Mouse (Mus musculus): ENCODE data around the gene Katnal1. TPM values are rescaled to one million over a fixed set of nuclear protein-coding genes. Genes with fewer than 3 reads are reported as not detected.

The Katnal1 gene
- polyA plus RNA-seq, 1 experiment from 2014 or later = 12.5 TPM

DNA sequence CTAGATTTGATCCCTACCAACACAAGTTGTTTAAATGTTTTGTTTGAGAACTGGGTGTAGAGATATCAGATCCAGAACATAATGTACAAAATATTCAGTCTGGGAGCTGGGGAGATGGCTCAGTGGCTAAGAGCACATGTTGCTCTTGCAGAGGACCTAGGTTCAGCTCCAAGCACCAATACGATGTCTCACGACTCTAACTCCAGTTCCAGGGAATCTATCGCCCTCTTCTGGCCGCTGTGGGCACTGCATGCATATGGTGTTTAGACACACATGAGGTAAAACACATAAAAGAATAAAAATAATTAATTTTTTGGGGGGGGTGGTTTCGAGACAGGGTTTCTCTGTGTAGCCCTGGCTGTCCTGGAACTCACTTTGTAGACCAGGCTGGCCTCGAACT lies 23.3 kb upstream of the Katnal1 start:
- no peak for ATAC-seq (ENCODE audit: borderline replicate concordance, extremely low read depth, low FRiP score, low TSS enrichment)
- Histone ChIP-seq H3K36me3 (no peaks in the 10 kb centered on the region), H3K27me3 (no peaks in the 10 kb centered on the region), H3K27ac (no peak overlapping the region), H3K4me2 (no peak overlapping the region), H3K9ac (no peak overlapping the region), H3K4me3 (no peak overlapping the region), H3K4me1 (peaks cover 21% of the 10 kb centered on the region), H3K9me3 (no peaks in the 10 kb centered on the region)
- WGBS = 56% methylated on average over 6 of the region's 6 CpGs

DNA sequence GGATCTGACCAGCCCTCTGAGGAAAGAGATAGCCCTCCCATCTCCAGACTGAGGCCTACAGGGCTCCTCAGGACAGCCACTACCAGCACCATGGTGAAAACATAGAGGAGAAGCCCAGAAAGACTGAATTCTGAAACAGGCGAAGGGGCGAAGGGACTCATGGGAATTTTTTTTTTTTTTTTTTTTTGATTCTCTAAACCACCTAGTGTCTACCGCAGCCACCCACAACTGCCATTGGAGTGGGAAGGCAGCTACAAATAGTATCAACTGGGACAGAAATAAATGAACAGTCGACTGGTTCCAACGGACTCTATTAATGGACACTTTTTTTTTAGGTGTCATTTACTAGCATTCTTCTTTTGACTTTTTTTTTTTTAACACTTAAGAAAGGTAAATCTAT lies 22.2 kb upstream of the Katnal1 start:
- H3K9ac ChIP-seq = no peak overlapping the region
- H3K4me3 ChIP-seq = no peak overlapping the region
- peaks cover 21% of the 10 kb centered on the region for H3K4me1 ChIP-seq
- H3K9me3 ChIP-seq = no peaks in the 10 kb centered on the region
- H3K36me3 ChIP-seq = no peaks in the 10 kb centered on the region
- H3K27me3 ChIP-seq = no peaks in the 10 kb centered on the region
- no peak overlapping the region for H3K27ac ChIP-seq
- WGBS = 90% methylated on average over 5 of the region's 5 CpGs
- no peak for ATAC-seq (ENCODE audit: borderline replicate concordance, extremely low read depth, low FRiP score, low TSS enrichment)
- no peak overlapping the region for H3K4me2 ChIP-seq

DNA sequence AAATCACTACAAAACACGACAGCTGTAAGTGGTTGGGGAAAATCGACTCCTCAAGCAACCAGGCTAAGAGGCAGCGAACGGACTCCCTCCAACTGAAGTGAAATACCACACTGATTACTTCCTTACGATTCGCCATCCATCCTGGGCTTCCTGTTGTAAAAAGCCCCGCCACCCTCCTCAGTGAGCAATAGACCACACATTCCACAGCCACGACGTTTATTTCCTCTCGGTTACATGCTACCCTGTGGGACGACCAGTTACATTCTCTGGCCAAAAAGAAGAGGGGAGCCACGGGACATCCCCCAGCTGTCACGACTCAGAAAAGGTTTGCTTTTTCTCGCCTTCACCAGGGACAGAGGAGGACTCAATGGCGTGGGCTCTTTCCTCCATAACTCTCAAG lies 20.9 kb upstream of the Katnal1 start:
- H3K27ac ChIP-seq = peak overlapping the region; percentile 63

DNA sequence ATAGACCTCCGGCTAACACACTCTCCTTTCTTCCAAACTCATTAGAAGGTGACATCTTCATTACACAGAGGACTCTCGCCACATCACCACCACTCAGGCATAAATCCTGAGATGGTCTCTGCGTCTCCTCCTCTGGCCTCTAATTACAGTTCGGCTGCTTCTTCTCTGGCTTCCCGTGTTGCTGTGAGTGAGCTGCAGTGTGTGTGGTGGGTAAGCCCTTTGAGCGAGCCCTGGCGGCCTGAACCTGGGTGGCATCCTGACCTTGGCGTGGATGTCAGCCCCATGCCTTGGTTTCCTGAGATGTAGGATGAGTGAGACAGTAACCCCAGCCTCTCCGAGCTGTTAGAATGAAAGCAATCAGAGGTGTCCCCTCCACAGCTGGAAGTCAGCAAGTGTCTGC lies 19.5 kb upstream of the Katnal1 start:
- Histone ChIP-seq H3K9ac (no peak overlapping the region), H3K27me3 (no peaks in the 10 kb centered on the region), H3K4me1 (peaks cover 15% of the 10 kb centered on the region), H3K27ac (no peak overlapping the region), H3K9me3 (no peaks in the 10 kb centered on the region), H3K36me3 (no peaks in the 10 kb centered on the region), H3K4me2 (no peak overlapping the region), H3K4me3 (no peak overlapping the region)
- ATAC-seq (ENCODE audit: borderline replicate concordance, extremely low read depth, low FRiP score, low TSS enrichment) = no peak
- WGBS = 65% methylated on average over 9 of the region's 9 CpGs

More for the DNA sequence above, 20.9 kb upstream of the Katnal1 start:
- Histone ChIP-seq H3K9ac (no peak overlapping the region), H3K27me3 (no peaks in the 10 kb centered on the region), H3K4me2 (no peak overlapping the region), H3K4me1 (peaks cover 16% of the 10 kb centered on the region), H3K36me3 (no peaks in the 10 kb centered on the region), H3K9me3 (no peaks in the 10 kb centered on the region), H3K4me3 (no peak overlapping the region)
- peak; percentile 66; the same call in 1 of the 2 replicates for ATAC-seq (ENCODE audit: borderline replicate concordance, extremely low read depth, low FRiP score, low TSS enrichment)
- 17% methylated on average over 15 of the region's 15 CpGs for WGBS

DNA sequence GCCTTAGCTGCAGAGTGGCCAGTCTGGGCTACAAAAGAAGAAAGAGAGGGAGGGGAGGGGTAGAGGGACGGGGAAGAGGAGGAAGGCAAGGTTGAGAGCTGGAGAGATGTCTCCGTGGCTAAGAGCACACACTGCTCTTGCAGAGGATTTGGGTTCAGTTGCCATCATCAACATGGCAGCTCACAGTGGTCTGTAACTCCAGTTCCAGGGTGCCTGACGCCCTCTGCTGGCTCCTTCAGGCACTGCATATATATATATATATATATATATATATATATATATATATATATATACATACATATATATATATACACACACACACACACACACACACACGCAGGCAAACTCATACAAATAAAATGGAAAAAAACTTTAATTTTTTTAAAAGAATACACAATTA lies 18.3 kb upstream of the Katnal1 start:
- Histone ChIP-seq H3K4me3 (no peak overlapping the region), H3K9me3 (no peaks in the 10 kb centered on the region), H3K27me3 (no peaks in the 10 kb centered on the region), H3K4me2 (no peak overlapping the region), H3K4me1 (peaks cover 15% of the 10 kb centered on the region), H3K9ac (no peak overlapping the region), H3K27ac (no peak overlapping the region), H3K36me3 (no peaks in the 10 kb centered on the region)
- WGBS = 85% methylated on average over 3 of the region's 4 CpGs
- no peak for ATAC-seq (ENCODE audit: borderline replicate concordance, extremely low read depth, low FRiP score, low TSS enrichment)

DNA sequence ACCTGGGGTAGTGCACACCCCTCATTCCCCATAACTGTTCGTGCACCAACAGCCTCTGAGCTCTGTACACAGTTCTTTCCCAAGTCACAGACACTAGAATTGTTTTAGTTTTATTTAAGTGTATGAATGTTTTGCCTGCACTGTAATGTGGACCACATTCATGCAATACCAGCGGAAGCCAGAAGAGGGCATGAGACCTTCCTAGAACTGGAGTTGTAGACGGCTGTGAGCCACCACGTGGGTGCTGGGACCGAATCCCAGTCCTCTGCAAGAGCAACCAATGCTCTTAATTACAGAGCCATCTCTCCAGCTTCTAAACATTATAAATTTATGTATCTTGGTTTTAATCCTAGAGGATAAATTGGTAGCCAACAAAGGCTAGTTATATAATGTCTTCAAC lies 17.7 kb upstream of the Katnal1 start:
- WGBS = 78% methylated on average over 5 of the region's 5 CpGs
- H3K4me2 ChIP-seq = no peak overlapping the region
- no peak overlapping the region for H3K4me3 ChIP-seq
- H3K27ac ChIP-seq = no peak overlapping the region
- H3K9me3 ChIP-seq = no peaks in the 10 kb centered on the region
- no peak overlapping the region for H3K9ac ChIP-seq
- ATAC-seq (ENCODE audit: borderline replicate concordance, extremely low read depth, low FRiP score, low TSS enrichment) = no peak
- no peaks in the 10 kb centered on the region for H3K27me3 ChIP-seq
- no peaks in the 10 kb centered on the region for H3K36me3 ChIP-seq
- H3K4me1 ChIP-seq = peaks cover 15% of the 10 kb centered on the region

DNA sequence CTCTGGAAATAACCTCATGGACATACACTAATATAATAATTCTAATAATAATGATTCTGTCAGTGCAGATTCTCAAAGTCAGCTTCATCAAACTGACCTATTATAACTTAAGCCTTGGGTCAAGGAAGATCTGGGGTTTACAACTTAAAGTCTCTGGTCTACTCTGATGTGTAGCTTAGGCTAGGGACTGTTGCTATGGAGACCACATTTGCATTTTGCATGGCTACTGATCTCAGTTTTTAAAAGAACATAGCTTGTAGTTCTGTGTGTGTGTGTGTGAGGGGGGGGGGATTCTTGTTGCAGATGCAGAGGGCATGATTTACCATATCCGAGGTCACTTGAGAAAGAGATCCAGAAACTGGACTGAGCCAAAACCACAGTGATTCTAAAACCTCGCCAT lies 16.6 kb upstream of the Katnal1 start:
- no peak overlapping the region for H3K4me3 ChIP-seq
- 81% methylated on average over 2 of the region's 2 CpGs for WGBS
- peaks cover 11% of the 10 kb centered on the region for H3K4me1 ChIP-seq
- H3K27me3 ChIP-seq = no peaks in the 10 kb centered on the region
- H3K36me3 ChIP-seq = no peaks in the 10 kb centered on the region
- H3K9ac ChIP-seq = no peak overlapping the region
- ATAC-seq (ENCODE audit: borderline replicate concordance, extremely low read depth, low FRiP score, low TSS enrichment) = no peak
- H3K4me2 ChIP-seq = no peak overlapping the region
- H3K27ac ChIP-seq = no peak overlapping the region
- no peaks in the 10 kb centered on the region for H3K9me3 ChIP-seq

DNA sequence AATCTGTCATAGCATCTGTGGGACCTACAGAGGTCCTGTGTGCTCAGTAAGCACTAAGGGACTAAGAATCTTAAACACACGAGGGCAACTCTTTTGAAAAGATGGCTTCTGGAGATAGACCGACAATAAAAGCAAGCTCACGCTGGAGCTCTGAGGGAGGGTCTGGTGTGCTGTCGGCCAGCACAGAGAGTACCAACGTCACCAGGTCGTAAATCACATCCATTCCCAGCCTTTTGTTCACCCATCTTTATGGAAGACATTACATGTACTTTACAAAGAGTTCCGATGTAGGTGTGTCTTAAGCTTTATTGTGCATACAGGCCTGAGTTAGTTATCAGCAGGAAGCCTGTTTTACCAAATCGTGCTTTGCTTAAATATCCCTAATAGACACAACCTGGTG lies 14.9 kb upstream of the Katnal1 start:
- Histone ChIP-seq H3K4me2 (no peak overlapping the region), H3K4me3 (no peak overlapping the region), H3K9me3 (no peaks in the 10 kb centered on the region), H3K36me3 (no peaks in the 10 kb centered on the region), H3K27ac (no peak overlapping the region), H3K9ac (no peak overlapping the region), H3K4me1 (no peaks in the 10 kb centered on the region), H3K27me3 (no peaks in the 10 kb centered on the region)
- ATAC-seq (ENCODE audit: borderline replicate concordance, extremely low read depth, low FRiP score, low TSS enrichment) = no peak
- WGBS = 38% methylated on average over 8 of the region's 8 CpGs

DNA sequence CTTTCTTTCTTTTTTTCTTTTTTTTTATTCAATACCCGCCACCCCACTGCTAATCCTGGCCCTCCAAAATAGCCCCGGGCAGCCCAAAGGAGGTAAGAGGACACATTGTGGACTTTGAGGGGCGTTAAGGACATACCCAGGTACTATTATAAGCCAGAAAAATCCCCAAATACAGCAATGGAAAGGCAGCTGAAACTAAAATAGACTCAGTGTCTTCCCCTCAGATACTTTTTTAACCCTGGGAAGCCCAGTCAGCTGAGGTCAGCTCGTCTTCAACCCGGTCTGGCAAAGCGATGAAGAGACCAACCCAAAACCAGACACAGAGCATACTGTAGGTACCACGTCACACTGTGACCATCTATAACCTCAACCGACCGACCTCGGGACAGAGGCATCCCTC lies 14.3 kb upstream of the Katnal1 start:
- WGBS = 82% methylated on average over 10 of the region's 10 CpGs
- Histone ChIP-seq H3K4me2 (no peak overlapping the region), H3K4me1 (no peaks in the 10 kb centered on the region), H3K9me3 (no peaks in the 10 kb centered on the region), H3K9ac (no peak overlapping the region), H3K36me3 (no peaks in the 10 kb centered on the region), H3K27me3 (no peaks in the 10 kb centered on the region), H3K4me3 (no peak overlapping the region), H3K27ac (no peak overlapping the region)
- no peak for ATAC-seq (ENCODE audit: borderline replicate concordance, extremely low read depth, low FRiP score, low TSS enrichment)

DNA sequence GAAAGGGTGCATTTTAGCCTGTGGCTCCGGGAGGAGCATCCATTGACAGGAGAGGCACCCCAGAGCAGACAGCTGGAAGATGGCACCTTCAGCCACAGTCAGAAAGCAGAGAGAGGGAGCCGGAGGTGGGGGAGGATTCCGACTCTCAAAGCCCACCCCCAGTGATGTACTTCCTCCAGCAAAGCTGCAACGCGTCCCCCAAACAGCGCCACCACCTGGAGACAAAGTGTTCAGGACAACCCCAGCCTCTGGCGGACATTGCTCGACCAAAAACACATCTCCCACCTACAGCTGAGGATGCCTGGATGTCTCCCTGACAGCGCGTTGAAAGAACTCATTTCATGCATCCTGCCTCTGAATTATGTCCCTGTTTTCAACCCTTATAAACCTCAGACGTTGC lies 13.8 kb upstream of the Katnal1 start:
- Histone ChIP-seq H3K4me2 (no peak overlapping the region), H3K27me3 (no peaks in the 10 kb centered on the region), H3K4me3 (no peak overlapping the region), H3K9me3 (no peaks in the 10 kb centered on the region), H3K27ac (no peak overlapping the region), H3K9ac (no peak overlapping the region), H3K4me1 (no peaks in the 10 kb centered on the region), H3K36me3 (no peaks in the 10 kb centered on the region)
- WGBS = 73% methylated on average over 11 of the region's 11 CpGs
- no peak for ATAC-seq (ENCODE audit: borderline replicate concordance, extremely low read depth, low FRiP score, low TSS enrichment)

DNA sequence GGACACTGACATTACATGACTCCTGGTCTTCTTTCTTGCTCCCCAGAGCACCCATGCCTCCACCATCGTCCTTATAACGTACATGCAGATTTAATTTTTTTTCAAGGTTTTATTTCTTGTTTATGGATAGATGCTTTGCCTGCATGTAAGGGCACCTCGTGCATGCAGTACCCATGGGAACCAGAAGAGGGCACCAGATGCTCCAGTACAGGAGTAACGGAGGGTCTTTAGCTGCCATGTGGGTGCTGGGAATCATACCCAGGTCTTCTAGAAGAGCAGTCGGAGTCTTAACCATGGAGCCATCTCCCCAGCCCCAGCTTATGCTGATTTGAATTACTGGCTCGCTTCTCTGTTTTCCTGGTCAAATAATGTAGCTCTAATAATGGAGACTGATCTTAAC lies 13.2 kb upstream of the Katnal1 start:
- no peaks in the 10 kb centered on the region for H3K36me3 ChIP-seq
- no peak overlapping the region for H3K4me2 ChIP-seq
- no peak overlapping the region for H3K9ac ChIP-seq
- WGBS = 93% methylated on average over 6 of the region's 6 CpGs
- no peak overlapping the region for H3K4me3 ChIP-seq
- H3K4me1 ChIP-seq = no peaks in the 10 kb centered on the region
- no peak overlapping the region for H3K27ac ChIP-seq
- ATAC-seq (ENCODE audit: borderline replicate concordance, extremely low read depth, low FRiP score, low TSS enrichment) = no peak
- H3K27me3 ChIP-seq = no peaks in the 10 kb centered on the region
- no peaks in the 10 kb centered on the region for H3K9me3 ChIP-seq

DNA sequence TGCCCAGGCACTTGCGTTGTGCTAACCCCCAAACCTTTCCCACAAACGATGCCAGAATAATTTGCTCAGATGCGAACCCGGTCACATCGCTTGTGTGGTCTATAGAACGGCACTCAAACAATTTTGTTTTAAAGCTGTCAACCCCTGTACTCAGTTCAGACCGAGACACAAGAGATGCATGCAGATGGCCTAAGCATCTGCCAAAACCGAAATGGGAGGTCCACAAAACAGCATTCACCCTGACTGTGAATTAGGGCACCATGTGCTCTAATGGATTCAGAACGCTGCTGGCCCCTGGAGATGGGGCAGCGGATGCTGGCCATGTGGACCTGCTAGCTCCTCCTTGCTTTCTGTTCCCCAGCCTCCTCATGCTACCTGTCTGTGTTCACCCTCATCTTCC lies 12.7 kb upstream of the Katnal1 start:
- Histone ChIP-seq H3K4me1 (no peaks in the 10 kb centered on the region), H3K4me3 (no peak overlapping the region), H3K4me2 (no peak overlapping the region), H3K9ac (no peak overlapping the region), H3K27ac (no peak overlapping the region), H3K36me3 (no peaks in the 10 kb centered on the region), H3K9me3 (no peaks in the 10 kb centered on the region), H3K27me3 (no peaks in the 10 kb centered on the region)
- 82% methylated on average over 10 of the region's 10 CpGs for WGBS
- no peak for ATAC-seq (ENCODE audit: borderline replicate concordance, extremely low read depth, low FRiP score, low TSS enrichment)

DNA sequence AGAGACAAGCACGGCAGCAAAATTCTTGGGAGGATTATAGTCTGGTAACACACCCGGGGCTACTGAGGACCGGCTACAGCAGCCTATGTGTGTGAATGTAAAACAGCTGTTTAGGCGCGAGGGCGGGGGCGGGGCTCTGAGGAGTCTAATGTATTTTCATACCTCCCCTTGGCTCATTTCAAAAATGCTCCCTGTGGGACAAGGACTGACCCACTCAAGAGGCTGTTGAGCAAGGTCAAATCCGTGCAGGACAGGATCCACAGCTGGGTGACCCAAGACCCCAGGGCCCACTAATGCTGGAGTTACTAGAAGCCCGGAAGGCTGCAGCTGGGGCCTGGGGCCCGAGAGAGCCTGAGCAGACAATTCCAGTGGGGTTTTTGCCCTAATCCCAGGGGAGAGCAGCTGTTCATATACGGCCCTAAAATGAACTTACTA lies 10.8 kb upstream of the Katnal1 start:
- Histone ChIP-seq H3K9ac (no peak overlapping the region), H3K4me1 (0 out of 2 replicates have a peak, but pooled peaks cover 4% of the 10 kb centered on the region), H3K27ac (no peak overlapping the region), H3K4me2 (no peak overlapping the region), H3K27me3 (no peaks in the 10 kb centered on the region), H3K36me3 (no peaks in the 10 kb centered on the region), H3K9me3 (no peaks in the 10 kb centered on the region), H3K4me3 (no peak overlapping the region)
- 55% methylated on average over 11 of the region's 11 CpGs for WGBS
- peak; percentile 39; the same call in 1 of the 2 replicates for ATAC-seq (ENCODE audit: borderline replicate concordance, extremely low read depth, low FRiP score, low TSS enrichment)
